Comparison of ENCODE assay signal across 12 mouse cellular contexts in the genomic region with DNA sequence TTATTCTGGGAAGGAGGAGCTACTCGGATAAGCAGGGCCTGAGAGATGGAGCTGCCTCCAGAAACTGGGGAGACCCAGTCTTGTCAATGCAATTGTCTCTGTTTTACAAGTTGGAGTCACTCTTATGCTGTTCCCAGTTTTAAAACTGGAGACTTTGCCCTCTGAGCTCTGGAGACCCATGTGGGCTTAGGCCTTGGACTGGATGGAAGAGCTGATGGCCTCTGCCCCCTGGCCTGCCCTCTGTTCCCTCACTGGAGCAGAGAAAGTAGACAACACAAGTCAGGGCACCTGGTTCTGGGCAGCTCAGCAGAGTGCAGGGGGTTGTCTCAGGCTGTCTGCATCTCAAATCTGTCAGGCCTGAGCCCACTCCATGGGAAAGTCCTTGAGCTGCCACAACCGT. TPM values are rescaled to one million over a fixed set of nuclear protein-coding genes. Genes with fewer than 3 reads are reported as not detected.
DNase-seq lines count a peak whose midpoint lies in the region; TF ChIP-seq lines count a peak whose summit lies in the region.
"Had no signal": no experiment of that assay in that cellular context is flagged by ENCODE, and none has a peak within 500 bp of the region (broad histone marks: within the 10 kb centered on the region; RNA-seq: fewer than 3 reads in every experiment).

No protein-coding gene starts in this region.

- TF ChIP-seq CTCF in spleen, adult 2 months (IDR thresholded peaks at IDR 0.05; ENCODE audit: extremely low read depth, insufficient read depth, insufficient read length, insufficient replicate concordance), result no peak

- DNase-seq in cerebellum, postnatal 10 days, result peak; percentile 29 to 39
- no peak for DNase-seq in cerebellum, postnatal 4 days (ENCODE audit: low spot score in 2 of 2)
- peak; percentile 39 to 42 for DNase-seq in kidney, adult 8-10 months
- DNase-seq in kidney, postnatal 4 days, result no peak
- DNase-seq in spleen, adult 2 months (ENCODE audit: low read depth in 1 of 2, low spot score in 2 of 2), result no peak
- DNase-seq in spleen, postnatal 4 days (ENCODE audit: low spot score in 2 of 2), result no peak
- no peak for DNase-seq in embryo, embryonic 10.5 days (ENCODE audit: low spot score)
- no peak for DNase-seq in frontal cortex, adult 2 months (ENCODE audit: extremely low spot score in 1 of 2, low spot score in 1 of 2)
- DNase-seq: adrenal gland, postnatal 10 days; heart, postnatal 10 days had no signal

- TF ChIP-seq POLR2A in spleen, adult 2 months (IDR thresholded peaks at IDR 0.05; ENCODE audit: low read depth, low read length), result no peak

- H3K27ac ChIP-seq in spleen, adult 2 months (ENCODE audit: insufficient read depth, low read length), result 0 out of 2 replicates have a peak overlapping the region, but pooled peaks have one; percentile 10
- H3K27ac ChIP-seq: liver, embryonic 14.5 days had no signal

- 83% methylated on average over 2 of the region's 2 CpGs for WGBS in spleen, adult 2 months

- H3K4me3 ChIP-seq in spleen, adult 2 months (ENCODE audit: extremely low read depth, insufficient read depth, insufficient read length), result no peak overlapping the region

- peaks cover 57% of the 10 kb centered on the region for H3K36me3 ChIP-seq in spleen, adult 2 months (ENCODE audit: control insufficient read depth, insufficient read depth, low read length)

- H3K27me3 ChIP-seq in spleen, adult 2 months (ENCODE audit: control insufficient read depth, insufficient read depth, low read length), result no peaks in the 10 kb centered on the region

- H3K4me1 ChIP-seq in spleen, adult 2 months (ENCODE audit: control insufficient read depth, insufficient read depth, insufficient read length), result peaks cover 12% of the 10 kb centered on the region; the same call in 1 of the 2 replicates

RNA-seq across cellular contexts. Expression of gene Gm10840, which starts 5.9 kb away (rescaled TPM):
- polyA plus RNA-seq in spleen, adult 2 months (2012; rRNA removed), result 0.72 TPM in 1 of 2 replicates, not detected in the other
- polyA plus RNA-seq in frontal cortex, adult 2 months (2012; rRNA removed), result not detected in 2 replicates
- polyA plus RNA-seq: intestine, embryonic 16.5 days; liver, embryonic 14.5 days had no signal

RNA-seq across cellular contexts. Expression of gene Limd2, which starts 5.9 kb away (rescaled TPM):
- 305 and 309 TPM in 2 replicates for polyA plus RNA-seq in spleen, adult 2 months (2012; rRNA removed)
- polyA plus RNA-seq in frontal cortex, adult 2 months (2012; rRNA removed), result 154 and 168 TPM in 2 replicates

RNA-seq across cellular contexts. Expression of gene Strada, which starts 47.2 kb away (rescaled TPM):
- polyA plus RNA-seq in spleen, adult 2 months (2012; rRNA removed), result 32.6 and 36.7 TPM in 2 replicates
- polyA plus RNA-seq in frontal cortex, adult 2 months (2012; rRNA removed), result 78.7 and 79.8 TPM in 2 replicates

Comparison
In these comparisons a context has a peak if more than half of its experiments do, and no peak if none do; other contexts are left out.
1. DNase-seq: peak in cerebellum, postnatal 10 days (2 of 2) and kidney, adult 8-10 months (2 of 2); none in cerebellum, postnatal 4 days (0 of 2), kidney, postnatal 4 days (0 of 2), spleen, adult 2 months (0 of 2), spleen, postnatal 4 days (0 of 2), embryo, embryonic 10.5 days (single experiment) and frontal cortex, adult 2 months (0 of 2).